Mouse (Mus musculus) brain, embryonic 18.5 days (tissue): ENCODE results near the gene Mettl1.

Source experiments
- DNase-seq: peaks from one replicate; pipeline ENCODE4 v3.0.0-alpha.2; 2012; ENCODE audit warnings: low read depth, low spot score

The Mettl1 gene

DNA sequence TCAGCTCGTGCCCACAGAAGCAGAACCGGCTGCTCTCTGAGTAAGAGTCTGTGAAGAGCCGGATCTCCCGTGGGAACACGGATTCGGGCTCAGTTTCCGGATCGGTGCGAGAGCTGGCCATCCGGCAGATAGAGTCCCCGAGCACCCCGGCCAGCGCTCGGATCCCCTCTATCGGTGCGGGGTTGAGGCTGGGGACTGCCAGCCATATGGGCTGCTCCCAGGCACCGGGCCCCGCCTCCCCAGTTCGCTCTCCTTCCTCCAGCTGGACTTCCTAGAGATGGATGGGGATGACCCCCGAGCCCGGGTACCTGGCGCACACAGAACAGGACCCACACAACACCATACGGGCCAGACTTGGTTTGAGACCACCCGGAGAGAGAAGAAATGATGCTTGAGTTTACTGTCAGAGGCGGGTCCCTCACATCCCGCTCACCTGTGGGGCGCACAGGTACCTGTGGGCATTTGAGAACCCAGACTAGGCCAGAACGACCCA, at the start of gene Mettl1, which contains the start of gene Eef1akmt3:
Mettl1 (plus strand) TSS at position 141 of the 493 bp plus-strand sequence.
Eef1akmt3 (minus strand) TSS at position 240 of the 493 bp plus-strand sequence.
- DNase-seq: no peak

DNA sequence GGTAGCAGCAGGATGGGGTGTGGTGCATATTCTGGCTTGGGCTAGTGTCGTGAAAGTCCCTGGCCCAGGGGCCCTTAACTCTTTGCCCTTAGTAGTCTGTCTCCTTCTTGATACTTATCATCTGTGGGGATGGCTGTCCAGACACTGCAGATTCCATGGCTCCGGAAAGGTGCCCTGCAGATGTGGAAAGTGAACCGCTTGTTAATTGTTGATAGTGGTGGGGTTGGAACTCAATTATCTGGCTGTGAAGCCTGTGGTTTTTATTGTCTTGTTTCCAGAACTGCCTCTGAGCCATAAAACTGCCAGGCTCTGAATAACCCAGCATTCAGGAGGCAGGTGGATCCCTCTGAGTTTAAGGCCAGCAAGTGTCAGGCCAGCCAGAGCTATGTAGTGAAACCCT, 49.5 kb upstream of the Mettl1 start:
- DNase-seq: no peak

DNA sequence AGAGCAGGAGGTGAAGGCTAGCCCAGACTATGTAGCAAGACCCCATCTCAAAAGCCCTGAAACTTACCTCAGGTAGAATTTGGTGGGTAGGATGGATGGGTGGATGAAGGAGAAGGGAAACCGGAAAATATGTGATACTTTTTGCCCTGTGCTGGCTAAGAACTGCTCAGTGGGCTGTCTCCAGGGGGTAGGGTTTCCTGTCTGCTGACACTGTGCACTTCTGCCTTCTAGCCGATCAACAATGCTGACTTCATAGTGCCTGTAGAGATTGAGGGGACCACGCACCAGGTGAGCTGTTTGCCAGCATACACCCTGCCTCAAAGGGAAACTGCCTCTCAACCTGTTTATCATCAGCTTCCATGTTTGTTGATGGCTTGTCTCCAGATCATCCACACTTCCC, 47.6 kb upstream of the Mettl1 start:
- DNase-seq: no peak

DNA sequence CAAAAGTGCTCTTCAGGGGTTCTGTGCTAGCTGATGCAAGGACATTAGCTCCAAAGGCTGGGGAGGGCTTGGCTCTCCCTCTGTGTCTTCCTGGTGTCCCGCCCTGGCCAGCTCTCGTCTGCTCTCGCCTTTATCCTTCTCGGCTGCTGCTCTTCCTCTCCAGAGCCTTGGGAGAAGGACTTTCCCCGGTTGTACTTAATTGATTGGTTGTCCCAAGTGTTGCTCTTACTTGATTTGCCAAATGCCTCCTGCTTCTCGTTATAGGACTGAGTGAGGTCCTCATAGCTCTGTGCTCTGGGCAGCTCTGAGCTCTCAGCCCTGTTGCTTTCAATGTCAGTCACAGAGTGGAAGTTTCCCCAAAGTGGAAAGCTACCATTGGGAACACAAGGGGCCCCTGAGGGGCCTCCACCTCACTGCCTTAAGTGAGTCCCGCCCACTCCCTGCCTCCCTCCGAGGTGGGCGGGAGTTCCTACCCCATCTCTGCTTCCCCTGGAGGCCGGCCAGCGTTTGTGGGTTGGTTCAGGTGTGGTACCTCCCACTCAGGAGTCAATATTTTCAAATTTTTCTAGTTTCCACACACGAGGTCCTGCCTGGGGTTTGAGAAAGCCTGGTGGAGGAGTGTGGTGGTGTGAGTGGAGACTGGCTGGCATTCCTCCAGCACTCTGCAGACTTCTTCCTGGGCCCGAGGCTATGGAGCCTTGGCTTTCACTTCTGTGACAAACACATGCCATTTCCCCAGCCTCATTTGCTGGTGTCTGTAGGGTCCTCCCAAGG, 43.7 kb upstream of the Mettl1 start:
- no peak for DNase-seq

DNA sequence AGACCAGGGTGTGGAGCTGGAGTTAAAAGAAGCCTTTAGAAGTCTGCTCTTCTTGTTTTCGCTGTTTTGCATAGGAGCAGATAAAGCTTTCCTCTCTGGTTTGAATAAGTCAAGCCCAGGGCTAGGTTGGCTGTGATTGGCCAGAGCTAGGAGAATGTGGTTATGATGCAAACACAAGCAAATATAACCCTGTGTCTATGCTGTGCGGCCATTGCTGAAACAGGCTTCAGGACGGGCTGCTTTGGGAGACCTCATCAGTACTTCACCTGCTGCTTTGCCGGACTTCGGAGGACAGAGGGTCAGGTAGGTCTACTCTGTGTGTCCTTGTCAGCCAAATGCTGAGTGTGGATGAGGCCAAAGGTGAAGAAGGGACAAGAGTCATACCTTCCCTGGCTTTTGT, 40.7 kb upstream of the Mettl1 start, which contains the start of gene Avil:
Avil (plus strand) TSS at position 181 of the 400 bp plus-strand sequence.
- no peak for DNase-seq

DNA sequence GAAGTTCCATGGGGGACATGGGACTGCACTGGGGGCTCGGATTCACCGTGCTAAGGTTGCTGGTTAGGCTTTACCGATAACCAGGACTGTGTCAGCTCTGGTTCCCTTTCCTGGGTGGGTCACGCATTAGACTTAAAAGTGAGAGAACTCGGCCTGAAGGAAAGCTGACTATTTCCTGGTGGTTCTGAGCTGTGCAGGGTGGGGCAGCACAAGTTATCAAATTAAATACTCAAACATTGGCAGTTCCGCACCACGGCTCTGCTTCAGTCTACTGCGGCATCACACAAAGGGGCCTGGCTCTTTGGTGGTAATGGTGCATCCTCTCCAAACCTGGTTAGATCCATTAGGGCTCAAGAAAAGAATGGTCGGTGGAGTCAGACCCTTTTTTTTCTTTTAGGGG, 39.9 kb upstream of the Mettl1 start:
- no peak for DNase-seq

DNA sequence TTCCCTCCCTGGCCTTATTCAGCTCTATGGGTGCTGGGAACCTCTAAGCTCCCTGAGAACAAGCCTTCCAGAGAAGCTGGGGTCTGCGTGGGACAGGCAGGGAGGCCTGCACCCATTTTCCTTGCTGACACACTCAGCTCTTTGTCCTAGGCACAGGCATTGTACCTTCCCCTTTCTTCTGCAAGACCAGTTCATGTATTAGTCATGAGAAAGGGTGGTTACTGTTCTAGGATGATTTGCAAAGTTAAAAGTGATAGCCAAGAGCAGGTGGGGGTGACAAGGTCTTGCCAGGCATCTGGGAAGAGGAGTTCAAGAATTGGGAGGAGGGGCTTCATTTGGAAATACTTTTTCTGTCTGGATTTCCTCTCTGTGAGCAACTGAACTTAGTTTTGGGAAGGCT, 39.2 kb upstream of the Mettl1 start:
- DNase-seq: no peak

DNA sequence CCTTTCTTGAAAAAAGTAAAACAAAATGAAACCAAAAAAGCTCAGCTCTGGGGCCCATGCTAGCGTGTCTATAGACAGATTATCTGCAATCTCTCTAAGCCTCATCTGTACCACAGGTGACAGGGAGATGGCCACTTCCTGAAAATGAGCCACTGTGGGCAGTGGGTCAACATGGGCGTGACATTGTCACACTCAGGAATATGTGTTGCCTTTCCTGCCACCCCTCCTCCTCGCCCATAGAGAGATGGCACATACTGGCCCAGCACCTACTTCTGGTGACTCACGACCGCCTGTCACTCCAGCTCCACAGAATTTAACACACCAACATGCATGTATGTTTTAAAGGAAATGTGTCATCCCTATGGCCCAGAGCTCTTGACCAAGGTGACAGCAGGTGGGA, 38.4 kb upstream of the Mettl1 start:
- no peak for DNase-seq

DNA sequence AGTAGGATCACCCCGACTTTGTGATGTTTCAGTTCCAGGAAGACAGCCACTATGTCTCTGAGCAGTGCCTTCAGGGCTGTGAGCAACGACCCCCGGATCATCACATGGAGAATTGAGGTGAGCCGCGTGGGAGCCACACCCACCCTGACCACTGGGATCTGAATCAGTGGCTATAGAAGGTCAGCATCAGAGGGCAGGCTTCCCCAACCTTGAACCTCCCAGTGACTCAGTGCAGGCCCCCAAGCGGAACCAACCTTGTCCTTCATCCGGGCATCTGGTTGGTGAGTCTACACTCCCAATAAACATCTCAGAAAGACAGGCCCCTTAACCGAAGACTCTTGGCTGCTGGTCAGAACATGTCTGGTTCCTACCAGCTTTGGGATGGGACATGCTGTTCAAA, 37.9 kb upstream of the Mettl1 start:
- DNase-seq: no peak

DNA sequence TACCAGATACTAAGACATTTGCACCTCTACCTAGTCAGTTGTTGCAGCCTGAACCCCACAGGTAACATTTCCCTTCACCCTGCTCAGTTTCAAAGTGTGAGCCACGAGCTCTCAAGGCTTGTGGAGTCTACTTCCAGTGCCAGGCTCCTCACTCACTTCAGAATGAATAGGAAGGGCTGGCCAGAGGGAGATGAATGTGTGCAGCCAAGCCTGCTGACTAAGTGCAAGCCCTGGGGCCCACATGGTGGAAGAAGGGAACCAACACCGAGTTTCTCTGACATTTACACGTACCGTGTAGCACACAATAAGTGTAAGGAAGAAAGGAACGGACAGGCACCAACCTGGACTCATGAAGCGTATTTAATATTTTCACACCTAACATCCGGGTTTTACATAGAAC, 37.4 kb upstream of the Mettl1 start:
- no peak for DNase-seq

DNA sequence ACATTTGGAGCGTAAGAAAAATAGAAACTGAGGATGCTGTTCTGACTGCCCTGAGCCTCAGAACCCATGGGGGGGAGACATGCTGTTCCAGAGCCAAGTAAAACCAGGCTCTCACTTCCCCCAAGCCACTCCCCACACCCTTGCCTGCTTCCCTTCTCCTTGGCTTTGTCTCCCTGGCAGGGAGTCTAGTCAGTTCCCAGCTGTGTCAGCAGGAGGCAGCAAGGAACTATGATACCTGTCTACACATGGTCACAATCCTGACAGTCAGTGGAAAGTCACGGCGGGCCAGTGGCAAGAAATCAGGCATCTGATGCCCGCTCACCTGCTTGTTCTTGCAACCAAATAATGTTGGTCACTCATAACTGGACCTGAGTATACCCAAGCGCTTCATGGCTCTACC, 24.7 kb upstream of the Mettl1 start:
- no peak for DNase-seq

DNA sequence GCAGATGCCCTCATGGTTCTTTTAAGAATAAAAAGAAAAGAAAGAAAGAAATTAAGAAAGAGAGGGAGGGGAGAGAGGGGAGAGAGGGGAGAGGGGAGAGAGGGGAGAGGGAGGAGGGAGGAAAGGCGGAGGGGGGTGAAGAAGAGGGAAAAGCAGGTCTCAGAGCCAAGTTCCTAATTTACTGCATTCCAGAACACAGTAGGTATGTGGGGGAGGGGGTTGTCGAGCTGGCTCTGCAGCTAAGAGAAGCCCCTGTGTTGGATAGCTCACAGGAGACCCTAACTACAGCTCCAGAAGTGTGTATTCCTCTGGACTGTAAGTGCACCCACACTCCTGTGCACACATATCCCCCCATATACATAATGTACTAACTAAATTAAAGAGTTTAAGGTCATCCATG, 24.1 kb upstream of the Mettl1 start:
- no peak for DNase-seq

DNA sequence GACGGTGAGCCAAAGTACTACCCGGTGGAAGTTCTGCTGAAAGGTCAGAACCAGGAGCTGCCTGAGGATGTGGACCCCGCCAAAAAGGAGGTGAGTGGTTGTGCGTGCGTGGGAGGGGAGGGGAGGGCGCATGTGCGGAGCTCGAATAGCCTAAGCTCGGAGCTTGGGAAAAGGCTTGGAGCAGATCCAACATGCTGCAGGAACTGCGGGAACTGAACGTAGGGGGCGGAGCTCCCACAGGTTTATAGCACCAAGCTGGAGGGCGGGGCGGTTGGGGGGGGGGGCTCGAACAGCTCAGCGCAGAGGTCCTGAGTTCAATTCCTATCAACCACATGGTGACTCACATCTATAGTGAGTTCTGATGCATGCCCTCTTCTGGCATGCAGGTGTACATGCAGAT, 22.8 kb upstream of the Mettl1 start:
- DNase-seq: no peak

DNA sequence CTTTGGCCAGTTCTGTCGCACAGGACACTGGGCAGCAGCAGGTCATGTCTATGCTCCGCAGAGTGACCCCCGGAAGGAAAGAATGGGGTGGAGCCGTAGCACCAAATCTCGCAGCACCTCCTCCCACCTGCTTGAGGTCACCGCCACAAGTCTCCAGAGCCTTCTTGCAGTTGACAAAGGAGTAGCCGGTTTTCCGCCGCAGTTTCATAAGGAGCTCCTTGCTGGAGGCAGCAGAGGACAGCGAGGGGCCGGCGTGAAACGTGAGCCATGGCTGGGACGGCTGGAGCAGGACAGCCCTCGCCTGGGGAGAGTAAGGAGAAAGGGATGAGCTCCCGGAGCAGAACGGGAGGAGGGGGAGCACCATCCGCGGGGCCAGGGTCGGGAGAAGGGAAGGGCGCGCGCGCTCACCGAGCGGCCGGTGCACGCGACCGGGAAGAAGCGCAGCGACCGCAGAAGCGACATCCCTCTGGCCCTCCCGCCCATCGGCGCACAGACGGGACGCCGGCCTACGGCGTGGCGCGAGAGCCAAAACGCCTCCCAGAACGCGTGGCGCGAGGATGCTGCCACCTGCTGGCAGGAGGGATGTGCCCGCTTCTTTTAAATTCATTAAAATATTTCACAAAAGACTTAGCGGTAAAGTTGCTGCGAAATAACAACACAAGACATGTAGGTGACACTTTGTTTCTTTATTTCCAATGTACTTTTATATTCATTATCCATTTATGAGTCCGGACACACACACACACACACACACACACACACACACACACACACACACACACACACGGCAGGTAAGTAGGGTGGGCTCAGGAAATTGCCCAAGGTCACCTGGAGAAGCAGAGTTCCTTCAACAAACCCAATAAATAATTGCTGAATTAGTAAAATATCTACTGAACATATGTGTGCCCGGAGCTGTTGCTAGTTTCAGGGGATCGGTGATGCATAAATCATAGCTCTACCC, 10.6 kb upstream of the Mettl1 start, which contains the start of gene Tsfm:
Tsfm (minus strand) TSS at position 505 of the 961 bp plus-strand sequence.
- peak; percentile 74 for DNase-seq

DNA sequence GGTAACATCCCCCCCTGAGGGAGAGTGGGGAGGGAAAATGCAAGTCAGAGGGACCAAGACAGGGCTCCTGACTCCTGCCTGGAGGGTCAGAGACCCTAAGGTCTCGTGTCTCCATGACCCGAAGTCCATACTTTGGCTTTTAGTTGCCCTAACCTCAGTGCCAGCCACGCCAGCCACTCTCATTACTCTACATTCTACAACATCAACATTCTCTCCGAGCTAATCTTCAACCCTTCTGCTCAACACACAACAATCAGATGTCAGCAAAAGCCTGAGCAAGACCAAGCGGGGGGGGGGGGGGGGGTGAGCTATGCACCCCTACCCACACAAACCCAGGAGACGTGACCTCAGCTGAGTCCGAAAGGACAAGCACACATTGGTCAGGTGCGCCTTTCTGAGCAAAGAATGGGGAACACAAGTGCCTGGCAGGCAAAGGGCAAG, 7.9 kb upstream of the Mettl1 start:
- DNase-seq: no peak

DNA sequence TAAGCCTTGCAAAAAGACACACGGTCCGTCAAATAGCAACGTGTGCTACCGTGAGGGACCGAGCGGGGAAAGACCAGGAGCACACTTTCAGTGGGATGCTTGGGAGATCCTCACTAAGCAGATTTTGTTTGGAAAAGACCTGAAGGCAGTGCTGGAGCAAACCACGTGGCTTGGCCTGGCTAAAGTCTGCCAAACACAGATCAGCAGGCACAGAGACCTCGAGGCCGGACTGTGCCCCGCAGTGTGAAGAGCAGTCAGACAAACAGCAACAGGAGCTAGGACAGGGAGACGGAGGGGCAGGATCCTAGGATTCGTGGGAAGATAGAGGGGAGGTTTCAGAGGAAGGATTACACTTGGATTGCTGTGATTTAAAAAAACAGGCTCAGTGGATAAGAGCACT, 4.9 kb upstream of the Mettl1 start:
- DNase-seq: no peak

DNA sequence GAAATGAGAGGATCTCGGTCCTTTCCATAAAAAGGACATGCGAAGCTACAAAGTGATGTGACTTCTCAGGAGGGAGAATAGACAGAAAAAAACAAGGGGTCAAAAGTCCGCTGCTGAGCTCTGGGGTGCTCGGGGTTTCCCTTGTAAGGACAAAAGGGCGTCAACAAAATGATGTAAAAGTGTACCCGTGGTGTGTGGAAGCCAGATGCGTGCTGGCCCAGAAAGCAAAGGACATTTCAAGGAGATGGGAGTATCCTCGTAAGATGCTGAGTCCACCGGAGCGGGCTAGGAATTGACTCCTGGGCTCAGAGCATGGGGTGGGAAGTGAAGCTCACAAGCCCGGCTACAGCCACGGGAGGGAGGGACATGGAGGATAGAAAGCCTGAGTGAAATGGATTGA, 3.6 kb upstream of the Mettl1 start:
- DNase-seq: no peak

DNA sequence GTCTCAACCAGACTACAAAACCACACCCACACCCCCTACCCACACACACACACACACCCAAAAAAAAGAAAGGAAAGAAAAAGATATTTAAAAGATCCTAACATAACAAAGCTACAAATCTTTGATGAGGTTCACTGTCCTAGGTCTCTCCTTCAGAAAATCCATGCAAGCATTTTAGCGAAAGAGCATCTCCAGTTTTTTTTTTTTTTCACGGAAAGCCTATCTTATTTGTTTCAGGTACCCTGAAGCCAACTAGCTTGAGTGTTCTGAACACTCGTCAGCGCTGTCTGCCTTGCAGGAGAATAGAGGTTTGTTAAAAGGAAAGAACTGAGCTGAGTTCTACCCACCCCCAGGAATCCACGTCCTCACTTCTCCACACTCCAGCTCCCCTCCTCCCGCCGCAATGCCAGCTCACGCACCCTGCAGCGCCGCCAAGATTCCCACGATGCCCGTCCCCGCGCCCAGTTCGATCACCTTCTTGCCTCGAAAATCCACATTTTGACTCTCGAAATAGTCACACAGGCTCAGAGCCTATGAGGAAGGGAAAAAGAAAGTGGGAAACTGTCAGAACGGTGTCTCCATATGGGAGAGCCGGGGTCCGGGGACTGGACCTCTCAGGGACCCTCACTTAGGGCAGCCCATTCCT, 522 bp upstream of the Mettl1 start:
- no peak for DNase-seq

DNA sequence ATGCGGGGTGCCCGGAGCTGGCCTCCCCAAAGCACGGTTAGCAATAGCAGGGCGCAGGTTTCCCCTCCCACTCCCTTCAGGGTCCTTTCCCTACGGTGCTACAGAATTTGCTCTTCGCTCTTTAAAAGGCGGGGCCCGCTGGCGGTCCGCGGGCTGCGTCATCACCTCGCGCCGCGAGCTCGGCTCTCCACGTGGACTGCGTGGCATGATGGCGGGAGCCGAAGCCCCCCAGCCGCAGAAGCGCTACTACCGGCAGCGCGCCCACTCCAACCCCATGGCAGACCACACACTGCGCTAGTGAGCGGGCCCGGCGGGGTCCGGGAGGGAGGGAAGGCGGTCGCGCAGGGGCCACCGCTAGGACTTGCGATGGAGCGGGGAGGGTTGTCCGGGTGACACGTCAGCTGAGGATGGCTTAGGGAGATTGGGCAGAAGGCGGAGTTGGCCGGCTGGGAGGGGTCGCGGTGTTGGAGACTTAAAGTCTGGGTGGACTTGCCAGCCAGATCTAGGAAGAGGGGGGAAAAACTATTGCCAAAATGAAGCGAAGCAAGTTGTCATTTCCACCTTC, 642 bp downstream of the Mettl1 start:
- no peak for DNase-seq

DNA sequence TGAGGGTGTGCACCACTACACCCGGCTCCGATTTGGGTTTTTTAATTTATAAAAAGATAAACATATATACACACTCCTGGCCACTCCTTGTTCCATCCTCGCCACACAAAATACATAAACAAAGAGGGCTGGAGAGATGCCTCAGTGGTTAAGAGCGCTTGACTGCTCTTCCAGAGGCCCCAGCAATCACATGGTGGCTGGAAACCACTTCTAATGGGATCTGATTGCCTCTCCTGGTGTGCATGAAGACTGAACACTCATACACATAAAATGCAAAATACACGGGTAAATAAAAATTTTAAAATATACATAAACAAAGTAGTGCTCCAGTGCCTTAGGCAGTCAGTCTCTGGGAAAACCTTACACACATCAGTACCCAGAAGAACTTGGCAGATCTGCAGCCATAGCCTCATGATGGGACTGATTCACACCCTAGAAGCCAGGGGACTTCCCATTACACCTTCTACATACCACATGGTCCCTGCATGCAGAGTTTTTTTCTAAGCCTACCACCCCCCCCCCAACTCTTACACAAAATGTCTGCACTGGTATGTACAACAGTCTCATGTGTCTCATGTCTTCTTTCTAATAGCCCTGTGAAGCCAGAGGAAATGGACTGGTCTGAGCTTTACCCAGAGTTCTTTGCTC, 1.4 kb downstream of the Mettl1 start:
- DNase-seq: no peak

DNA sequence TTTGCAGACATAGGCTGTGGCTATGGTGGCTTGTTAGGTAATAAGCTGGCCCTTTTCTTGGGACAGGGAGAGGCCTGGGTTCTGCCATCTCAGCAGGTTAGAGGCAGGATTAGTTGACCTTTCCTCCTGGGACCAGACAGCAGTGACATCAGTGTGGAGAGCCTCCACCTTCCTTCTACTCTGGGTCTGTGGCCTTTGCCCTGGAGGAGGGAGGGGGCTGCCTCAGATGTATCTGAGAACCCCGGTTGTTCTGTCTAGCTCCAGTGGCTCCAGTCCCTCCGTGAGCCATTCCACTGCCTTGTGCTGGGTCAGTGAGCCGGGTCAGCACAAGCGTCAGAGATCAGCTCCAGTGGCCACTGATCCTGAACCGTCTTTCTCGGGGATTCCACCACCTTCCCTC, 2.0 kb downstream of the Mettl1 start:
- DNase-seq: no peak
